Mouse (Mus musculus): Measurements from ENCODE around the gene Slc25a33.

Gene Slc25a33

GRCm38 (mm10) chr4:149794010-149794338 lies 19.9 kb upstream of the Slc25a33 start:
- DNase-seq (ENCODE audit: low spot score), result no peak

GRCm38 (mm10) chr4:149793156-149794009 lies 19.3 kb upstream of the Slc25a33 start:
- no peak for DNase-seq (ENCODE audit: low spot score)

GRCm38 (mm10) chr4:149792159-149792800 lies 18.2 kb upstream of the Slc25a33 start:
- DNase-seq (ENCODE audit: low spot score), result no peak

- no peak for DNase-seq (ENCODE audit: low spot score)
Measured at GRCm38 (mm10) chr4:149791470-149791869, 17.4 kb upstream of the Slc25a33 start.

GRCm38 (mm10) chr4:149790969-149791368 lies 16.9 kb upstream of the Slc25a33 start:
- DNase-seq (ENCODE audit: low spot score), result no peak

GRCm38 (mm10) chr4:149790546-149790945 lies 16.5 kb upstream of the Slc25a33 start:
- DNase-seq (ENCODE audit: low spot score), result no peak

GRCm38 (mm10) chr4:149789421-149790194 lies 15.5 kb upstream of the Slc25a33 start:
- no peak for DNase-seq (ENCODE audit: low spot score)

- no peak for DNase-seq (ENCODE audit: low spot score)
Measured at GRCm38 (mm10) chr4:149784901-149785300, 10.8 kb upstream of the Slc25a33 start.

GRCm38 (mm10) chr4:149784371-149784770 lies 10.3 kb upstream of the Slc25a33 start:
- no peak for DNase-seq (ENCODE audit: low spot score)

- no peak for DNase-seq (ENCODE audit: low spot score)
Measured at GRCm38 (mm10) chr4:149782975-149783374, 8.9 kb upstream of the Slc25a33 start.

GRCm38 (mm10) chr4:149780565-149781356 lies 6.7 kb upstream of the Slc25a33 start:
- no peak for DNase-seq (ENCODE audit: low spot score)

GRCm38 (mm10) chr4:149779966-149780365 lies 5.9 kb upstream of the Slc25a33 start:
- DNase-seq (ENCODE audit: low spot score), result no peak

GRCm38 (mm10) chr4:149777126-149777525 lies 3.0 kb upstream of the Slc25a33 start:
- peak; percentile 56 for DNase-seq (ENCODE audit: low spot score)

- DNase-seq (ENCODE audit: low spot score), result no peak
Measured at GRCm38 (mm10) chr4:149775760-149776362, 1.8 kb upstream of the Slc25a33 start.

- DNase-seq (ENCODE audit: low spot score), result peak; percentile 54
Measured at GRCm38 (mm10) chr4:149775330-149775729, 1.3 kb upstream of the Slc25a33 start.

GRCm38 (mm10) chr4:149773408-149774093 lies 526 bp downstream of the Slc25a33 start:
- DNase-seq (ENCODE audit: low spot score), result no peak

- no peak for DNase-seq (ENCODE audit: low spot score)
Measured at GRCm38 (mm10) chr4:149772394-149772793, 1.7 kb downstream of the Slc25a33 start.

GRCm38 (mm10) chr4:149765201-149765600 lies 8.9 kb downstream of the Slc25a33 start:
- DNase-seq (ENCODE audit: low spot score), result no peak

GRCm38 (mm10) chr4:149763335-149763734 lies 10.7 kb downstream of the Slc25a33 start:
- no peak for DNase-seq (ENCODE audit: low spot score)

GRCm38 (mm10) chr4:149759517-149759916 lies 14.6 kb downstream of the Slc25a33 start:
- DNase-seq (ENCODE audit: low spot score), result no peak

- DNase-seq (ENCODE audit: low spot score), result no peak
Measured at GRCm38 (mm10) chr4:149758423-149758822, 15.7 kb downstream of the Slc25a33 start.

Data from testis, postnatal 14 days (tissue).